Mouse (Mus musculus) heart, adult 11 months (tissue): Measurements from ENCODE around the gene Serinc5.
"Not testable (repeated sequence)": the region's sequence is repeated elsewhere in the genome, so short reads cannot be mapped to it uniquely, and the experiment has no call there.

Source experiments
- DNase-seq: peaks from one replicate; pipeline ENCODE4 v3.0.0; 2022

Gene Serinc5

DNA sequence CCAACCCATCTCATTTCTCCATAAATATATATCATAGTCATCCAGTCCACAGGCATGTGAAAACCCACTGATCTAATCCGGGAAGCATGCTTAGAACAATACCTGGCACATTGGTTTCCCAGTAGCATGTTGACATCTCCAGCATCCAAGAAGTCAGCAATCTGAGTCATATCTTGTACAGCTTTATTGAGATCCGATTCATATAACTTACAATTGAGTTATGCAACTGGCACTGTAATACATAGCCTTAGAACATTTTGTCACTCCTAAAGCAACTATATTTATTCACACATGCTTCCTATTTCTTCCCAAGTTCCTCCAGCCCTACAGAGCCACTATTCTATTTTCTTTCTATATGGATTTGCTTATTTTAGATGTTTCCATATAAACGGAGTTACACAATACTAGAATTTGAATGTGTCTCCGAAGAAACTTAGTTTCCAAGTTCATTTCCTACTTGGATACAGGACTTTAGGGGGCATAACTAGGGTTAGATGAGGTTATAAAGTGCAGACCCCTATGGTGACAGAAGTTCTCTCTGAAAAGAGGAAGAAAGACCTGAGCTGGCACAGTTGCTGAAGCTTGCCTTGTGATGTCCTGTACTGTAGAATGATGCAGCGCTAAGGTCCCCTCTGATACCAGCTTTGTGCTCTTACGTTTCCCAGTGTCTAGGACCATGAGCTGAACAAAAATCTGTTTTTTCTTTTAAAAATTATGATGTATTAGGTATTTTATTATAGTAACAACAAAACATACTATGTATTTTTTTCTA is 57.5 kb downstream of the Serinc5 start:
- no peak for DNase-seq

DNA sequence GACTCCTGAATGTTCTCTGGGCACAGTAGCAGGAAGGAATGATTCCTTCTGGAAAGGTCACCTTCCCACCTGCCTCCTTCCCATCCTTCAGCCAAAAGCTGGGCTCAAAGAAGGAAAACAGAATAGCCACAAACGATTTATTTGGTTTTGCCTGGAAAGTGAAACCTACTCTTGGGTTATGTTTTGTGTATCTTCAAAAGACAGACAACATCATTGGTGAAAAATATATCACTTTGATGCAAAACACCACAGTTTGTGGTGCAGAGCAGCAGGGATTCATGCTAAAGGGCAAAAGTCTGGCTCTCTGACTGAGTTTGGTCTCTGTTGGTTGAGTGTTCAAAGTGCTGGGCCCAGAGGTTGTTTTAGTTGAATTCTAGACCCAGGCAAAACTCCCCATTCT is 60.8 kb downstream of the Serinc5 start:
- DNase-seq: no peak

DNA sequence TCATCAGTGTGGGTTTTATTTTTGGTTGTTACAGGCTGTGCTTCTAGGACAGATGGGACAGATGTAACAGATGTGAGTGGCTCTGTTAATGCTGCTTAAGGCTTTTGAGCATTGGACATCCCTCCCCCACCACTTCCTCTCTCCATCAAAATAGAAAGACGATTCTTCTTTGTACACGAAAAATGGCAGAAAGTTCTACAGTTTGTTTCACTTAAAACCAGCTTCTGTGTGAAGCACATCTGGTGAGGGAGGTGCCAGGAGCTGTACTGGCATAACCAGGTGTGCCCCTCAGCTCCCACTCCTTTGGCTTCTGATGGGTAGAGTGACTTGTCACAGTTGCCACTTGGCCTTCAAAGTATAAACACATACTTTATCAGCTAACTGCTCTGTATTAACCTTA is 63.8 kb downstream of the Serinc5 start:
- peak; percentile 50 for DNase-seq

DNA sequence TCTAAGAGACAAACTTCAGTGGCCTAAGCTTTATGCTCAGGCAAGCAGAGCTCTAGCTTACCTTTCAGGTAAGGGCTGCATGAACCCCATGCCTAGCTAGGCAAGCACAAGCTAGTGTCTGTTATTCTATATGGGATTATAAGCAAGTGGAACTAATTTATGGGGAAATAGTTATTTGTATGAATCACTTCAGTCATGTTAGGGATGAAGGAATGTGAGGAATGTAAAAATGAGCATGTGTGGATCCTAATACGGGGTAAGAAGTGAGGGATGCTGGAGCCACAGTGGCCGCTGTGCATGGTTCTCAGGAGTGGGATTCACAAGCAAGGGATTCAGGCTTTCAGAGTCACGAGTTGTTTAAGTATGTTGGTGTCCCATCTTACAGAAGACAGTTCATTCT is 64.4 kb downstream of the Serinc5 start:
- DNase-seq: no peak

DNA sequence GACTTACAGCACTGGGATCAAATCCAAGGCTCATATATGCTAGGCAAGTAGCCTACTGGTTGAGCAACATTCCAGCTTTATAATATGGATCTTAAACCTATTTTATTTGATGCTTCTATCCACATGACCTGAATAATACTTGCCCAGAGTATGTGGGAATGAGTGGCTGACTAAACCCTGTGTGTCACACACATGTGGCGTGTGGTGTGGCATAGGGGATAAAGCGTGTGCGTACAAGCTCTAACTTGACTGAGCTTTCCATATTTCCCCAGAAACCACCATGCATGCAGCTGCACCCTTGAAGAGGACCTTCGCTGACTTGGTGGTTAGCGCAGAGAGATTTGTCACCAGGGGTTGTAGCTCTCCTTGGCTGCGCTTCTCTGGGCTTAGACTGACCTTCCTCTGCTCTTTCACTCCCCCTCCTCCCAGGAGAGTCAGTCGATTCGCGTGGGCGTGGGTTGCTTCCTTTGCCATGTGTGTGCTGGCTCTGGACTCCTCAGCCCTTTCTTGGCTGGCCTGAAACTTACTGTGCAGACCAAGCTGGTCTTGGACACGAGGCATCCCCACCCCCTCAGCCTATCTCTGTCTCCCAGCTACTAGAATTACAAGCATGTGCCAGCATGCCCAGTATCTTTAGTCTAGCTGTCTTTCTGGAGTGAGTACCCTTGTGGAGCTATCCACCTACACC is 65.2 kb downstream of the Serinc5 start:
- peak; percentile 95 for DNase-seq

DNA sequence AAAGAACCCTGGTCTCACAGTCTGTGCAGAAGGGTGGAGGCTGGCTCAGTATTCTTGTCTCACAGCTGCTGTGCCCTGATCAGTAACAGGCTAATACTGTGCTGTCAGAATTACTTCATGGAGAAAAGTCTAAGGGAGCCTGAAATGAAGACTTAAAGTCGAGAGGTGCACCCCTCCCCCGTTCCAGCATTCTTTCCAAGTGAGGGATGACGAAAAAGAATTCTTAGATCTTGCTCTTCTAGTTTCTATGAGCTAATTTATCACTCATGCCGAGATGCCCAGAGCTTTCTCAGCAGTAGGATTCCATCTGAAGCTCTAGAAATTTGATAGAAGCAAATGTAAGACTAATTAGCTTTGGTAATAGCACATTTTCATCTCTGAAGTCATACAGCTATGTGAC is 66.8 kb downstream of the Serinc5 start:
- DNase-seq: no peak

DNA sequence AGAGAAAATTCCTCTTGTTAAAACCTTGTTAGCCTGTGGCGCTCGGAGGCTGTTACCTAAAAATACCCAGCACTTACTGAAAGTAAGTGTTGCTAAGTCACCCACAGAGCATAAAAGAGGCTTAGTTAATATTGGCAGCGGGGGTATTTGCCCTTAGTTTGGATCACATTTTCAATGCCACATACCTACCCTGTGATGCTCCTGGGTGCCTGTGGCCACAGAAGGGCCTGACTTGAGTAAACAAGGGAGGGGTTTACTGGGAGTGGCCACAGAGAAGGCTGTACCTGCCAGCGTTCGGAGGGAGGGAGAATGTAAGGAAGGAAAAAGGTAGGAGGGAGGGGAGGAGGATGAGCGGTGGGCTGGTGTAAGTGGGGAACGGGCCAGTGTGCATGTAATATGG is 68.8 kb downstream of the Serinc5 start:
- DNase-seq: no peak

DNA sequence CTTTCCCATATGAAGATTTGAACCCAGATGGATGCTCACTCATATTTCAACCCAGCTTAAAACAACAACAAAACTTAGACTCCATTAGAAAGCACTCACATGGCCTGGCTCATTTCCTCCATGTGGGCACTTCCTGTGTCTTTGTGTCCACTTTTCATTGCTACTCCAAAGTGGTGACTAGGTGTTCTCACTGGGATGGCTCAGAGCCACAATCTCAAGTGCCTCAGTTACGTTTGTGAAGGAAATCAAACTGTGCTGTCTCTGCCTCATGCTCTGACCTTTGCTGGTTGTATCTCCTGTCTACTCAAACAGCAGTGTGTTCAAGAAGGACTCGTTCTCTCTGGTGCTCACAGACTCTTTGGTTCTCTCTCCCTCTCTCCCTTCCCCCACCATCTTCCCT is 70.7 kb downstream of the Serinc5 start:
- DNase-seq: no peak

DNA sequence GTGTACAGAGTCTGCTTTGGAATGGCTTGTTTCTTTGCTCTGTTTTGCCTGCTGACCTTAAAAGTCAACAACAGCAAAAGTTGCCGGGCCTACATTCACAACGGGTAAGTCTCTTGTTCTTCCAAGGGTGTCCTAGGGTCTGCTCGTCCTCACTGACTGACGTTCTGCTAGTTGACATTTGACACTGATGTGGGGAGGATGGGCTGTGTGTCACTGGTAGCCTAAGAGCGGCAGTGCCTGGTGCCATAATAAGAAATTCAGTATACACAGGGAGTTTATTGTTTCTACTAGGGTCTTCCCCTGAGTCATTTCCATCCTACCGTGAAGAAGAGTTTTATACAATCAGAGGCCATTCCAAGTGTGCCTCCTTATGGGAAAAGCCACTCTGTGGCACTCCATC is 71.9 kb downstream of the Serinc5 start:
- no peak for DNase-seq

DNA sequence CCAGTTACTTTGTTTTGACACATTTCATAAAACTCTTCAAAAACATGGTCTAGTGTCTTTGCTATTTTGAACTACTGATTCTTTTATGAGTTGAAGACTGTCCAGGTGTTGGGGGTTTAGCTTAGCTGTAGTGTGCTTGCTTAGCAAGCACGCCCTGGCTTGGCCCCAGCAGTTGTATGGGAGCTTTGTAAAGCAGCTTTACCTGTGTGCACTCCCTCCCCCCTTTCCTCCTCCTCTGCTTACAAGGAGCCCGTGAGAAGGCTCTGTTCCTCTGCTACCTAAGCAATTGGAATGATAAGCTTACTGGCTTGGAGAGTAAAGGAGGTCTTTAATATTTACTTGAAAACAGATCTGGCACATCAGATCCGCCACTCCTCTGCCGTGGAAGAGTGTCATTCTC is 72.6 kb downstream of the Serinc5 start:
- no peak for DNase-seq

DNA sequence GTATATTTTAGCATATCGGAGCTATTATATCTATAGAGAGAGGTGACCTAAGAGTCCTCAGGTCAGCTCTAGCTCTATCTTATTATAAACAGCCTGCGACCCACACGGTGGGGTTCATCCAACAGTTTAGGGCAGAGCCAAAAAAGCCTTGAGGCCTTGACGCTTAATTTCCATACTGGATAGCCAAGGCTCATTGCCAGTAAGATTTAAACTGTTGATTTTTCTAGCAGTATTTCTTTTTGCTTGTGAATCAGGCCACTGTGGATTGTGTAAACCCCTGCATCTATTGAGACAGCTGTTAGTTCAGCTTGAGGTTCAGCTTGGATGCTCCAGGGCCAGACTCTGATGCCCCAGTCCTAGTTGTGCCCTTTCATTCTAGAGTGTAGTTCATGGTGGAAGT is 73.4 kb downstream of the Serinc5 start:
- DNase-seq: no peak

DNA sequence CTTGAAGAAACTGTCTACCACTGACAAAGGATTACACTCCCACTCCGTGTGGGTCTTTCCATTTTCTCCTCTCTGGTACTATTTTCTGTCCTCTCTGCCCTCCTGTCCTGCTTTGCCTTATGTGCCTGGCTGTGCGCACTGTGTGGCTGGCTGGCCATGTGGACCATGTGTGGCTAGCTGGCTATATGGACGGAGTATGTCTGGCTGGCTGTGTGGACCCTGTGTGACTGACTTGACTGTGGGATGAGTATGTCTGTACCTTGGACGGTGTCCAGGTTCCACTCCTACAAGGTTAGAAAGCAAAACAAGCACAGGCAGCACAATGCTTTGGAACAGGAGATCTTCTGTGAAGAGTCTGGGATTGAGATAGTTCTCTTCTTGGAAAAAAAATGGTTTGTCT is 74.4 kb downstream of the Serinc5 start:
- peak; percentile 74 for DNase-seq

DNA sequence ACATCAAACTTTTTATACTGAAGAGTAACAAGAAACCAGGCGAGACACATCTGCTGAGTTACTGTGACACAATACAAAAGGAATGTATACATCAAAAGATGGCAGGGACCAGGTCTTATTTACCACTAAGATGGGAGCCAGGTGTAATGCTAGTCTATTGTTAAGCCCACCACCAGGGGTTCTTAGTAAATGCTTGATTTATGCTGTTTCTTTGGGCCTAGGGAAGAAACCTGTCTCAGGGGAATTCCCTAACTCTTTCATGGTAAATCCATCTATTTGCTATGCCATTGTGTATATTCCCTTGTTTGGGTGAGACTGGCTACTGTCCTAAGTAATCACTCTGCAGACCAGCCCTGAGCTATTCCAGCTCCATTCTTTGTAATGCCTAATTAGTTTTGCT is 76.3 kb downstream of the Serinc5 start:
- DNase-seq: not testable (repeated sequence)

DNA sequence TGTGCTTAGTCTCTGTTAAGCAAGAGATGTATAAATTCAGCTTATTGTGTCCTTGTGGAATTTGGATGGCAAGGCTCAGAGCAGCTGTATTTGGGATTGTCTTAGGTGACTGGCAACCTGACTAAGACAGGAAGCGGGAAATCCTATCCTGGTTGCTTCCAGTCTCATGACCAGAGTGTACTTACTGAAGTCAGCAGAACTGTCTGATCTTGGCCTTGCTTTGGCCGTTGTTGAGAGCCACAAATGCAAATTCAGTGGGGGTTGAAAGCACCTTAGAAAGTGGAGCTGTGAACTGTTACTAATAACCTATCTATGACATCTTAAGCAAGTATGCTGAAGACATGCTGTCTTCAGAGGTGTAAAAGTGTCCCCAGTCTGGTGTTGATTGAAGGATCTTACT is 78.2 kb downstream of the Serinc5 start:
- DNase-seq: no peak

DNA sequence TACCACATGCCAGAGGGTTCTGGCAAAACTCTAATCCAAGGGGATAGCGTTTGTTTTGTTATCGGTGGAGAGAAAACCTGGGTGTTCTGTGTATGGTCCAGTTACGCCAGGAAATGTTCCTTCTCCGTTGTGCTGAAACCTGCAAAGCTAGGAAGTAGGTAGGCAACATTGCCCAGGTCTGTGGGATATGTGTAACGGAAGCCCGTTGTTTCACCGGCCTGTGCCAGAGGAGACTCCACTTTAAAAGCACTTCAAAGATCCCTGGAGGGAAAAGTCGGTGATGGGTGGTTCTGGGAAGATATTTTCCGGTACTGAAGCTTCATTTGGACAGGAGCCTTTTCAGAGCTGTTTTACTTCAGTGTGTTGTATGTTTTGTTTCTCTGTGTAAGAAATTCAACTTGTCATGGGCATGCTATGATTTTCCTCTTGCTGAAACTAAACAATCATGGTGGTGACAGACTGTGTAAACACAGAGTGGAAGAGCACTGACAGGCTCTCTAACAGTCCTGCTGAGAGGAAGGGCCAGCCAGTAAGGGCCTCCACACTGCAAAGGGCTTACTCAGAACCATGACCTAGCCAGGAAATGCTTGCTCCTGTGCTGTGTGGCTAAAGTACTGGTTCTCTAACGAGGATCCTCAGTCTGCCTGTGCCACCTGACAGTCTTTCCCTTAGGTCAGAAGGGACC is 83.1 kb downstream of the Serinc5 start:
- DNase-seq: peak; percentile 37

DNA sequence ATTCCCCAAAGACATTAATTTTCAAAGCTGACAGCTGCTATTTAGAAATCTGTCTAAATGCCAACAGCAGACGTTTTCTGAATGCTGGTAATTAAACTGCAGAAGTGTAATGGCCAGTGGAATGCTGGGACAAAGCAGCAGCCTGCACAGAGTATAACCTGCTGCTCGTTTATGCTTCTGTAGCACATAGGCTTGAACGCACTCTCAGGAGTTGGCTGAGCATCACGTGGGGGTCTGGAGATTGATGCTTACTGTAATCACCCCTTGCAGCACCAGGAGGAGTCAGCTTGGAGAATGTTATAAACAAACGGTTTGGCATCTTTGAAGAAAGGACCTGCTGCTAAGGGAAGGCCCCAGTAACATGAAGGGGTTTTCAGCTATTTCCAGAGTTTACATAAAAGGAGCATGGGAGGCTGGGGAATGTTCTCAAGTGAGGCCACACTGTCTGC is 85.6 kb downstream of the Serinc5 start:
- DNase-seq: peak; percentile 46

DNA sequence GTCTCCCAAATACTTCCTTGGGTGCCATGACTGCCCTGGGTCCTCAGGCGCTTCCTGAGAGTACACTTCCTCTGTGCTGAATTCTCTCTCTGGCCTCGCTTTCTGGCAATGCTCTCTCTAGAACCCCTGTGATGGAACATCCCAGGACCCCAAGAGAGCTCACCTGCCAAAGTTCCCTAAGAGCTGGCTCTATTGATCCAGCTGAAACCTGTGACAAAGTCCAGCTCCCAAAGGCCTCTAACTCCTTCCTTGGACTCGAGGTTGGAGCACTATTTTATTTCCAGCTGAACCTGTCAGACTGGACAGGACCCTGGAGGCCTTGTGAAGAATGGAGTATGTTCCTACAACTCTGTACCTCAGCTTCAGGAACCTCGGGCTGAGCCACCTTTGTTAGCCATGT is 86.2 kb downstream of the Serinc5 start:
- DNase-seq: peak; percentile 61

DNA sequence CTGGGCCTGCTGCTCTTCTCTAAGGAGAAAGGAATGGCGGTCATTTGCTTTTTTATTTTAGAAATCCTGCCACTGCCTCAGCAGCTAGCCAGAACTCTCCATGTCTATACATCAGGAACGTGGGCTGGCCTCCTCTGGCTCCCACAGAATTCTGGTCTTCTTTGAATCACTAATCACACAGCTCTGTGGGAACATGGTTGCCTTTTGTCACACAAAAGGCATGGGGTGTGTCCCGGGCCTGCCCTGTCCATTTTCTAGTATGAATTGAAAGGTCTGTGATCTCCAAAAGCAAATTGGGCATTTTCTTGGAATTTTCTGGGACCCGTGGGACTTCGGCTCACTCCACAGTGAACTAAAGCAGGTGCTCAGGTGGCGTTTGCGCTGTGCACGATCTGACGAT is 87.9 kb downstream of the Serinc5 start:
- no peak for DNase-seq

DNA sequence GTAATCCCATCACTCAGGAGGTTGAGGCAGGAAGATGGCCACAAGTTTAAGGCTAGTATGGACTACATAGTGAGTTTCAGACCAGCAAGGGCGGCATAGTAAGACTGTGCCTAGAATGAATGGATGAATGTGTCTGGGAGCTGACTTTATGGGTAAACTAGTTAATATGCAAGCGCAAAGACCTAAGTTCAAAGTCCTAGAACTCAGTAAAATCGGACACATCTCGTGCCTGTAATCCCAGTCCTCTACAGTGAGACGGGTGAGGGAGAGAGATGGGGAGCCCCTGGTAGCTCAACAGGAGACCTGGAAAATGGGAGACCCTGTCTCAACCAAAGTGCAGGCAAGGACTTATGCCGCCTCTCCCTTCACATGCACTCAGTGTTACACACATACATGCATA is 88.5 kb downstream of the Serinc5 start:
- DNase-seq: no peak

DNA sequence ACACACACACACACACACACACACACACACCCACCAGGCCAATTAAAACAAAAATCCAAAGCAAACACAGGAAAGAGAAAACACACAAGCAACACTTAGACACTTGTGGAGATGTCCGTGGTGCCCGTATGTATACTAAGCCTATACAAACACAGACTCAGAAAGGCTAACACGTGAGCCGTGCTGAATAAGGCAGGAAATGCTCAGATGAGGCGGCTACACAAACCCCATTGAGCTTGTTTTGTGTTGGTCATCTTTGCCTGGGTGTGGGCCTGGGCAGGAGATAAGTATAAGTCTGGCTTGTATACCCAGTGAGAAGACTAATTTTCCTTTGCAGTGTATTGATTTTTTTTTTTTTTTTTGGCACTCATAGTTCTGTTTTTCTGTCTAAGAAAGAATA is 91.1 kb downstream of the Serinc5 start:
- DNase-seq: no peak

DNA sequence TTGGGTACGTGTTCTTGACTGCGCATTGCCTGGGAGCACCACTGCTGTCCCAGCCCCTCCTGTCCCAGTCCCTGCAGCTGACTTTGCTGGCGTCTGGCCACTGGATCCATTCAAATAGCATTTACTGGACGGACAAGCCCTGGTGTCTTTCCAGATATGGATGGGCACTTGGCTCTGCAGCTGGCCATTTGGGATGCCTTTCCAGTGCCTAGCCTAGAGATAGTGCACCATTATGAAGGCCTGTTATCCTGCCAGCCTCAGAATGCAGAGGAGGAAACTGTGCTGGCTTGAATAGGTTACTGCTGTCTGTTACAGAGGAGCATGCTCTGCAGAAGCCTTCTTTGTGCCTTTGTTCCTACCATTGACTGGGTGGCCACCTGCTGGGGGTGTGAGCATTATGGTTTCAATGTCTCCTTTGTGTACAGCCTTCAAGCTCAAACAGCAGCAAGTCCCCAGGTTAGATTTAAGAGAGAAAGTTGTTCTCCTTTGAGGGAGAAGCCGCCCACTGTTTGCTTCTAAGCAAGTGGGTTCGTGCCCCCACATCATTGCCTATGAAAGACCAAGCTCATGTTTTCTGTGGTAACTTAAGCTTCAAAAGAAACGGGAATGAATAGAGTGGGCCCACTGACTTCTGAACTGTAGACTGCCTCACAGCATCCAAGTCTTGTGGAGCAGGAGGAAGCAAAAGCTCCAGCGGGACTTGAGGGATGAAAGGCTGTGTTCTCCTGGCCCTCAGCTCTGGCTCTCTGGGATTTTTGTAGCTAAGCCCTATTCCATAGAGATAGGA is 92.5 kb downstream of the Serinc5 start:
- DNase-seq: peak; percentile 95

DNA sequence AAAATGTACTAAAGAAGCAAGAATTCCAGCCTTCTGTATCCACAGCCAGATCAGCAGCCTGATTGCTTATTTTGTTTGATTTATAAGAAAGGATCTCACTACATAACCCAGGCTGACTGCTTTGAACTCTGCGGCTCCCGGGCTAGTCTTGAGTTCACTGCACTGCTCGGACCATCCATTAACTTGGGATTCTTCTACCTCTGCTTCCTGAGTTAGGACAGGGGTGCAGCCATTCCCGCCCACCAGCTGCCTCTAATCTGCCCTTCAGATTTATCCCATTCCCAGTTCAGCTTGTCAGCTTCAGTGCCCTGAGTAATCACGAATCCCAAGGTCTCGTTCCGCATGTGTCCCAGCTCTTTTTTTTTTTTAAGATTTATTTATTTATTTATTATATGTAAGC is 93.3 kb downstream of the Serinc5 start:
- peak; percentile 56 for DNase-seq

DNA sequence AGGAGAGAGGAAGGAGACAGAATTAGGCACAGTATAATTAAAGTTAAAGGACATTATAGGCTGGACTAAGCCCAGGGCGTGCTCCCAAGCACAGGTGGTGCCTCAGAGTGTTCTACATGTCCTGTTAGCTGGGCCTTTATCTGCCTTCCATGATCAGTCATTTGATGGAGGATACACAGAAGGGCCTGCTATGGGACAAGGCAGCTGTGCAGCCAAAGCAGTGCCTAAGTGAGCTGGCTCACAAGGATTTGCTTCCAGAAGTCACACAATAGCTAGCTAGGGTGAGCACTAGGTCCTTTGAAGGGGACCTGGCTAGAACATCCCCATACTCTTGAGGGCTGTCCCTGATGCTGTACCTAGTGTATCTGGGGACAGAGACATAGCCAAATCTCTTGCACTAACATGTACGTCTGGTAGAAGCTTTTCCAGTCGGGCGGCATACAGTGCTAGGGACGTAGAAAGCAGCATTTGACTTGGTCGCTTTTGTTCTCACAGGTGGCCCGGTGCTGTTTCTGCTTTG is 94.2 kb downstream of the Serinc5 start:
- DNase-seq: peak; percentile 61
